Mouse (Mus musculus) embryonic fibroblast, embryonic 13.5 days (primary cell): Measurements from ENCODE around the gene Sptan1.

Experiments
- CTCF ChIP-seq: IDR thresholded peaks from 2 replicates; pipeline ENCODE4 v1.5.1; 2011; ENCODE audit warnings: mild to moderate bottlenecking, control low read depth, low read length, moderate library complexity, borderline replicate concordance; ENCODE audit not compliant: insufficient read depth
- POLR2A ChIP-seq: IDR thresholded peaks from 2 replicates; pipeline ENCODE4 v1.6.1; 2011; ENCODE audit warnings: low read depth, mild to moderate bottlenecking, control low read depth, low read length, moderate library complexity

DNA sequence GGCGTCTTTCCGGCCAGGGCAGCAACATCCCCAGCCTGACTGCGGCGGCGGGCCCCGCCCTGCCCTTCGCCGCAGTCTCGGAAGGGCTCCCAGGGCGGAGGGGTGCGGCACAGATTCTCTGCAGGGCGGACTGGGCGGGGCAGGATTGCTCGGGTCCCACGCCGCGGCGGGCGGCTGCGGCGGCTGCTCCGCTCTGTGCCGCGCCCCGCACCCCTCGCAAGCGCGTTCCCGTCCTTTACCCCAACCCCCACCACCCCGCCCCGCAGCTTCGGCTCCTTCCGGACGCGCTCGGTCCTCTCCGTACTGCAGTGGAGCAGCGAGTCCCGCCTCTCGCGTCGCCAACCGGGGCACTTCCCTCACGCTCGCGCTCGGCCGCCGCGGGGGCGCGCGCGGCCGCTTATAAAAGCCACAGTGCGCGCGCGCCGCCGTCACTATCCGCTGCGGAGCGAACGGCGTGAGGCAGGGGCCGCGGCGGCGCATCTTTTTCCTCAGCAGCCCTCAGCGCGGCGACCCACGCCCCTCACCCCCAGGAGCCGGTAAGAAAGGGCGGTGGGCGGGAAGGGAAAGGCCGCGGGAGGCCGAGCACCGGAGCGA is at the start of gene Sptan1:
- TF ChIP-seq CTCF (no peak), POLR2A (peak; percentile 98)
